Mouse (Mus musculus) layer of hippocampus, adult 11-12 months (tissue): ENCODE measurements around the gene Agrp.

Source experiments
- DNase-seq: peaks from one replicate; pipeline ENCODE4 v3.0.0; 2022; ENCODE audit warnings: low spot score

Agrp gene

GRCm38 (mm10) chr8:105636963-105637510 lies at the start of gene Agrp:
Gene Agrp (minus strand): TSS chr8:105637393.
- peak; percentile 55 for DNase-seq

DNA sequence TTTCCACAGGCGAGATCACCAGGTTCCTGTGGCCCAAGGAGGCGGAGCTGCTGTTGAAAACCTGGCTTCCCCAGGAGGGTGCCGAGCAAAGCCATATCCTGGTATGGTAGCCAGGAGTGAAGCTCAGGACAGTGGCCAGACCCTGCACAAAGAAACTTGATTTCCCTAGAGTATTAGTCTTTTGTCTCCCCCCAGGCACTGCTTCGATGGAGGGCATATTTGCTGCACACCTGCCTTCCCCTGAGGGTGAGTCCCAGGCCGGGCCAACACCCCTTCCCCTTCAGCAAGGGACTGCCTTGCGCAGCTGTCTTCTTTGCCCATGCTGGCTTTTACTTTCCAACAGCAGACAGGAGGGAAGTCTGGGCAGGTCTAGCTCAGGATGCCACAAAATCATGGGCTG lies 49.4 kb upstream of the Agrp start:
- DNase-seq = no peak

DNA sequence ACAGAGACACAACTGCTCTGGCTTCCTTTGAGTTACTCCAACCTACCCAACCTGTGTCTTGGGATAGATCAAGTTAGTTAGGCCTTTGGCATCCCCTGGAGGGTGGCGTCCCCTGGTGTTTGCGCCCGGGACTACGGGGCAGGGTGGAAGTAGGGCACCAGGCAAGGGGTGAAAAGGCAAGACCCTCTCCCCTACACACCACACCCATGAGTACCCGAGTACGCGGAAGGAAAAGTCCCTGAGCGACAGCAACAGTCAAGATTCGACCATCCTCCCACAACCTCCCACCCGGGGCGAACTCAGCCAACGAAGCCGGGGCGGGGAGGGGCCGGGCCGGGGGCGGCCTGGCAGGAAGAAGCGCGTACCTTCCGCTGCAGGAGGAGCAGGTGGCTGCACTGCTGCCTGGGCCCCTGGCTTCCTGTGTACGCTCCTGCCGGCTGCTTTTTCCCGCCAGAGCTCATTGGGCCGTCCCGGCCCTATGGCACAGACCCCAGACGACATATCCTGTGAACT lies 48.7 kb upstream of the Agrp start, which contains the start of gene Carmil2:
TSS of gene Carmil2 (plus strand) at position 479 of the 513 bp plus-strand sequence.
- DNase-seq = no peak

GRCm38 (mm10) chr8:105685325-105685724 lies 48.1 kb upstream of the Agrp start:
- DNase-seq = no peak

- no peak for DNase-seq
Measured at GRCm38 (mm10) chr8:105677891-105678290, 40.7 kb upstream of the Agrp start.

DNA sequence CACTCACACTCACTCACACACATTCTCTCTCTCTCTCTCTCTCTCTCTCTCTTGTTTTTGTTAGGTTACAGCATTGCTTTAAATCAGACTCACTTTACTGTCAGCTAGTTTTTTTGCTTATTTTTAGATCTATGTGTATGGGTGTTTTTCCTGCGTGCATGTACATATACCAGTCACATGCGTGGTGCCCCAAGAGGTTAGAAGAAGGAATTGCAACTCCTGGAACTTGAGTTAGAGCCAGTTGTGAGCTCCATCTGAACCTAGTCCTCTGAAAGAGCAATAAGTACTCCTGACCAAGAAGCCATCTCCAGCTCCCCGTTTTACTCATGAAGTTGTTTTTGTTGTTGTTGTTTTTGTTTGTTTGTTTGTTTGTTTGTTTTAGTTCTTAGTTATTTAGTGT lies 24.0 kb upstream of the Agrp start:
- DNase-seq = no peak

DNA sequence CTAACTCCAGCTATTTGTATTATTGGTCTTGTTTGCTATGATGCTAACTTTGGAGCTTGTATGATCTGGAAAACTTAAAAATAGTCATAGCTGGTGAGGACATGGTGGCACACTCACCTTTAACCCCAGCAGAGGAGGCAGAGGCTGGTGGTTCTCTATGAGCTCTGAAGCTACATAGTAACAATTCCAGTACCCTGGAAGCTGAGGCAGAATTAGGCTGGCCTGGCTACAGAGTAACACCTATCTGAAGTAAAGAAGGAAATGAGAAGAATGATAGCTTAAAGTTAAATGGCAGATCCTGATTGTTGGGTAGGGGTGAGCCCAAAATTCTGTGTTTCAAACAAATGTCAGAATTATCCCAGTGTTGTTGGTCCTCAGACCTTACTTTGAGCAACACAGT lies 20.4 kb upstream of the Agrp start:
- no peak for DNase-seq

- DNase-seq = no peak
Measured at GRCm38 (mm10) chr8:105648929-105649328, 11.7 kb upstream of the Agrp start.

DNA sequence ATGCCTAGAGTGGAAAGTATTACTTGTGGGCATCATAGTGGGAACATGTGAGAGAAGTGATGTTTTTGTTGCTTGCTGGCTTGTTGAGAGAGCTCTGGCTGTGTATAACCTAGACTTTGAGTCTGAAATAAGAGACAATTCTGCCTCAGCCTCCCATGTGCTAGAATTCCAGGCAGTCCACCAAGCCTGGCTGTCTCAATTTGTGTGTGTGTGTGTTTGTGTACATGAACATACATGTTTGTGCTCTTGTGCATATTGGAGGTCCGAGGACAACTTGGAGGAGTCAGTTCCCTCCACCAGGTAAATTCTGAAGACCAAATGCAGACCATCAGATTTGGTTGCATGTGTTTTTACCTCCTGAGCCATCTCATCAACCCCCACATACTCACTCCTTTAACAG lies 8.0 kb upstream of the Agrp start:
- DNase-seq = no peak

DNA sequence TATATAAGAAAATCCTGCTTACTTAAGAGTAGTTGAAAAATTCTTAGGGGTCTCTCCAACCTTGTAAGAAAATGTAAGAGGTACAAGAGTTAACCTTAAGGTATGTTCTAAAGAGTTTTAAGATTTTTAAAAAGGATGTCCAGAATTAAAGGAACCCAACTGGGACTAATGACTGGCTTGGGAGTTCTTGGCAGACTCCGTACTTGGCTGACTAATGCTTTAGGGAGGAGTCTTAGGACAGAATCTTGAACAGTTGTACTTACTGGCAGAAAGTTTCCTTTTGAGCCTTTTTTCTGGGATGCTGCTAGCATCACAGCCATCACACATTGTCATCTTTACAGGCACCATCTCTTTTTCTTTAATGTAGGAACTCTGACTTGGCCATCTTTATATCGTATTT lies 3.3 kb upstream of the Agrp start:
- no peak for DNase-seq

- no peak for DNase-seq
Measured at GRCm38 (mm10) chr8:105639835-105640234, 2.6 kb upstream of the Agrp start.

DNA sequence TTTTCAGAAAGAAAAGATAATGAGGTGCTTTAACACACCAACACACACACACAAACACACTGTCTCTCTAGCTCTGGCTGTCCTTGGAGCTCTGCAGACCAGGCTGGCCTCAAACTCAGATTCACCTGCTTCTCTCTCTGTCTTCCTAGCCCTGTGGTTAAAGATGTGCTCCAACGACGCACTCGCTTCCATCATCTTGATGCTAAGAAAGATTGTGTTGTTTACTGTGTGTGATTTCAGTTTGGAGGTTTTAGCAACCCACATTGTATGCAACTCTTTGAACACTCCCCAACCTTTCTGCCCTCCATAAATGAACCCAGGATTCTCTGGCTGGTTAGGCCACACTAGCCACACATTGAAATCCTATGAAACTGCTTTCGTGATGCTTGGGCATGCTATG lies 1.3 kb upstream of the Agrp start:
- no peak for DNase-seq

DNA sequence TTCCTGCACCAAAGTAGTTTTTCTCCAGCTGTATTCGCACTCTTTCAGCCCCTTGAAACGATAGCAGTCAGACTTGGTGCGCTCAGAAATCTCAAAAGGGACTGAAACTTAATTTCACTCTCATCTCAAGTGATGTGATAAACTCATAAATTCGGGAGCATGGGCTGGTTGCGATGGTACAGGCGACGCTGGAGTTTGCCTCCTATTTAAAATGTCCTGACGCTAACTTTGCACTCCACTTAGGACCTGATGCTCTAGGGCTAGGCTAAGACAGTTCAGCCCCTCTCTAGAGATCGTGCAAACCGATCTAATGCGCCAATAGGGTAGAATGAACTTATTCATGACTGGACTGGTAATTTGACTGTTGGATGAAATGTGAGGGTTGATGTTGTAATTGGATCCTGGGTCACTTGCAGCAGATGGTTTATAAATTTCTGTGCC lies 428 bp upstream of the Agrp start:
- DNase-seq = no peak

GRCm38 (mm10) chr8:105636018-105636962 lies 903 bp downstream of the Agrp start, which contains the start of gene Ctcf:
Gene Ctcf (plus strand): TSS chr8:105636568.
- DNase-seq = peak; percentile 93

- DNase-seq = no peak
Measured at GRCm38 (mm10) chr8:105635481-105635880, 1.7 kb downstream of the Agrp start.

DNA sequence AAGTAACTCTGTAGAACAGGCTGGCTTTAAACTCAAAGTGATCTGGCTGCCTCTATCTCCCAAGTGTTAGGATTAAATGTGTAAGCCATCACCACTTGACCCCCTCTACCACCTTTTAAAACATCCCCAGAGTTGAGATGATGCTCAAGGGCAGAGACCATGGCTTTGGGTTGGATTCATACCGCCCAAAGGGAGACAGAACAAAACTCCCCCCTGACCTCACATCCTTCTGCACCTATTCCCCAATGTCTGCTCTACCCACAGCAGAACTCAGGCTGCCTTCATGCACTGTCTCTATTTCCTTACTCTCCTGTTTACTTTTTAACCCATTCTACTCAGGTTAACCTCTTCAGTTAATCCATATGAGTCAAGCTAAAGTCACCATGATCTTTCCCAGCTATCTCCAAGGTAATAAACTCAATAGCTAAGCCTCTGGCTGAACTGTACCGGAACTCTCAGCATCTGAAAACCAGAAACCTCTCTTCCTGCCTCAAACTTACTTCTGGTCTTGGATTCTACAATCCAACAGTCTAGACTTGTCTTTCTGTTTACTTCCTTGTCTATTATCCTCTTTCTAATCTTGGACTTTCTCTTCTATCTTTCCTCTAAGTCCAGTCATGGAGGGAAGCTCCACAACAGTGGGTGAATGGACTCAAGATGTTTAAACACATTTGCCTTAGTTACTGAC lies 2.3 kb downstream of the Agrp start:
- no peak for DNase-seq

- no peak for DNase-seq
Measured at GRCm38 (mm10) chr8:105629337-105629736, 7.9 kb downstream of the Agrp start.

DNA sequence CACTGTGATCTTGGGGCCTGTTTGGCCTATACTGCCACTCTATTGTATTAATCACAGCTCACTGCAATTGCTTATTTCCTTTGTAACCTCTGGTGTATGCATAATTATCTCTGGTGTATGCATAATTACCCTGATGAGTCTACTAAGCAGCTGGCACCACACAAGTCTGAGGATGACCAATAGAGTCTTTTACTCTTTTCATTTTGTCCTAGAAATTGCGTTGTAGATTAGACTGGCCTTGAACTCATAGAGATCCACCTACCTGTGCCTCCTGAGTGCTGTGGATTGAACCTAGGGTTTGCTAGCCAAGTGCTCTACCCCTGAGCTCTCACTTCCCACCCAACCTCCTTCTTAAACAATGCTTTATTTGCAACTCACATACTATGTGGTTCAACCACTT lies 11.1 kb downstream of the Agrp start:
- DNase-seq = no peak

GRCm38 (mm10) chr8:105624831-105625230 lies 12.4 kb downstream of the Agrp start:
- DNase-seq = peak; percentile 14

GRCm38 (mm10) chr8:105624401-105624800 lies 12.8 kb downstream of the Agrp start:
- peak; percentile 78 for DNase-seq

GRCm38 (mm10) chr8:105623679-105624245 lies 13.4 kb downstream of the Agrp start:
- peak; percentile 4 for DNase-seq

DNA sequence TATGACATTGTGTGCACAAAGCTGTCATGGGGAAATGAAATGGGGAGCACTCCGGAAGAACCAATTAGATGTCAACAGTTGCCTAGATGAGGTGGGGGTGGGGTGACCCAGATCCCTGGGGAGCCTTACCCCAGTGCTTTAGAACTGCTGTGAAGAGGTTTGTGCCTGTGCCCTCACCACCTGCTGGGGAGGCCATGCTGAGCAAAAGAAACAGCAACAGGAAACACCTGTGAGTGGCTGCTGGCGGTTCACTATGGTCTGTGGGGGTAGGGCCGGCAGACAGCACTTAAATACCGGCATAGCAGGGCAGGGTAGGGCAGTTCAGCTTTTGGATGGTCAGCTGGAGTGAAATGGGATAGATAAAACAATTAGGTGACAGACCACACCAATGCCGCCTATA lies 14.1 kb downstream of the Agrp start:
- DNase-seq = peak; percentile 15
